Mouse (Mus musculus): Measurements from ENCODE around the gene Lpcat3.
"Not testable (repeated sequence)": the region's sequence is repeated elsewhere in the genome, so short reads cannot be mapped to it uniquely, and the experiment has no call there.

Lpcat3 gene

GRCm38 (mm10) chr6:124662477-124663423 is at the start of gene Lpcat3:
Gene Lpcat3 (plus strand): TSS chr6:124663027.
- DNase-seq: peak; percentile 99

GRCm38 (mm10) chr6:124625612-124626011 is 37.2 kb upstream of the Lpcat3 start:
- DNase-seq: no peak

- not testable (repeated sequence) for DNase-seq
Observed at GRCm38 (mm10) chr6:124626184-124626583, 36.6 kb upstream of the Lpcat3 start.

GRCm38 (mm10) chr6:124630763-124631162 is 32.1 kb upstream of the Lpcat3 start:
- DNase-seq: no peak

- not testable (repeated sequence) for DNase-seq
Observed at GRCm38 (mm10) chr6:124635985-124636384, 26.8 kb upstream of the Lpcat3 start, which contains the start of gene C1s2. Gene C1s2 (minus strand): TSS chr6:124636085.

GRCm38 (mm10) chr6:124636858-124637460 is 25.9 kb upstream of the Lpcat3 start:
- DNase-seq: not testable (repeated sequence)

GRCm38 (mm10) chr6:124640041-124640440 is 22.8 kb upstream of the Lpcat3 start:
- DNase-seq: no peak

- peak; percentile 63 for DNase-seq
Observed at GRCm38 (mm10) chr6:124640997-124641396, 21.8 kb upstream of the Lpcat3 start.

GRCm38 (mm10) chr6:124646394-124646793 is 16.4 kb upstream of the Lpcat3 start:
- no peak for DNase-seq

GRCm38 (mm10) chr6:124655893-124656292 is 6.9 kb upstream of the Lpcat3 start:
- DNase-seq: no peak

- no peak for DNase-seq
Observed at GRCm38 (mm10) chr6:124658067-124658466, 4.8 kb upstream of the Lpcat3 start.

- no peak for DNase-seq
Observed at GRCm38 (mm10) chr6:124661156-124661806, 1.5 kb upstream of the Lpcat3 start.

GRCm38 (mm10) chr6:124661995-124662394 is 832 bp upstream of the Lpcat3 start:
- DNase-seq: no peak

GRCm38 (mm10) chr6:124663424-124663795 is 583 bp downstream of the Lpcat3 start:
- no peak for DNase-seq

GRCm38 (mm10) chr6:124664256-124664655 is 1.4 kb downstream of the Lpcat3 start:
- DNase-seq: no peak

GRCm38 (mm10) chr6:124665011-124665410 is 2.2 kb downstream of the Lpcat3 start:
- no peak for DNase-seq

- peak; percentile 75 for DNase-seq
Observed at GRCm38 (mm10) chr6:124669234-124669859, 6.5 kb downstream of the Lpcat3 start.

- no peak for DNase-seq
Observed at GRCm38 (mm10) chr6:124670281-124670900, 7.6 kb downstream of the Lpcat3 start.

GRCm38 (mm10) chr6:124672100-124672499 is 9.3 kb downstream of the Lpcat3 start:
- DNase-seq: no peak

- peak; percentile 63 for DNase-seq
Observed at GRCm38 (mm10) chr6:124673619-124674018, 10.8 kb downstream of the Lpcat3 start.

GRCm38 (mm10) chr6:124674591-124674990 is 11.8 kb downstream of the Lpcat3 start:
- DNase-seq: no peak

GRCm38 (mm10) chr6:124676171-124676570 is 13.3 kb downstream of the Lpcat3 start:
- no peak for DNase-seq
